Comparison of ENCODE assay signal across 25 mouse cellular contexts in the genomic region with DNA sequence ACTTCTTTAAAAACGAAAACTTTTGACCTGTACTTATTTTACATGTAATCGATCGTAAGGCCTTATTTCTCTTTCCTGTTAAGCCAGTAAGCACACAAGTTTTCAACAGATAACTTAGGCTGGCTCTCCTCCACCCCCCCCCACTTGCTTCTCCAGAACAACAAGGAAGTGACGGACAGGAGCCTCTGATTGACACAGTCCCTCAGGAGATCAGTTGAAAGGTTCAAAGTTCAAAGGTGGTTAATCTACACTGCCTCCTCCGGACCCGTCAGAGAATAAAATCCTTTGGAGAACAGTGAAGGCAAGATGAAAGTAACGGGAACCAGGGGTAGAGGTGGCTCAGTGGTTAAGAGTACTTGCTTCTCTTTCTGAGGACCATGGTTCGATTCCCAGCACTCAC.
"Had no signal": no experiment of that assay in that cellular context is flagged by ENCODE, and none has a peak within 500 bp of the region (broad histone marks: within the 10 kb centered on the region; RNA-seq: fewer than 3 reads in every experiment).

No protein-coding gene starts in this region.

- H3K27me3 ChIP-seq: heart, embryonic 12.5 days; hindbrain, embryonic 12.5 days; limb, embryonic 13.5 days; liver, embryonic 12.5 days had no signal

- H3K36me3 ChIP-seq: heart, embryonic 10.5 days; heart, embryonic 12.5 days; hindbrain, embryonic 10.5 days; hindbrain, embryonic 12.5 days; limb, embryonic 13.5 days; limb, embryonic 15.5 days had no signal

- H3K4me3 ChIP-seq: gastrocnemius, adult 2 months; heart, embryonic 10.5 days; heart, embryonic 12.5 days; hindbrain, embryonic 10.5 days; hindbrain, embryonic 12.5 days; limb, embryonic 13.5 days; limb, embryonic 15.5 days; liver, embryonic 12.5 days had no signal

- H3K27ac ChIP-seq: gastrocnemius, adult 2 months; heart, embryonic 10.5 days; hindbrain, embryonic 10.5 days; hindbrain, embryonic 12.5 days; hindbrain, embryonic 14.5 days; kidney, postnatal 0 days; limb, embryonic 13.5 days; limb, embryonic 15.5 days; liver, embryonic 12.5 days; liver, embryonic 14.5 days had no signal

- H3K4me2 ChIP-seq: heart, embryonic 12.5 days; hindbrain, embryonic 12.5 days; hindbrain, embryonic 14.5 days; limb, embryonic 13.5 days; limb, embryonic 15.5 days; liver, embryonic 12.5 days had no signal

- H3K9ac ChIP-seq: heart, embryonic 12.5 days; hindbrain, embryonic 12.5 days; hindbrain, embryonic 14.5 days; limb, embryonic 13.5 days; limb, embryonic 15.5 days; liver, embryonic 12.5 days; liver, embryonic 14.5 days had no signal

- ATAC-seq: hindbrain, embryonic 16.5 days; inflammation-experienced regulatory T-cells, adult 6 months; liver, embryonic 12.5 days had no signal

- H3K9me3 ChIP-seq: heart, embryonic 10.5 days; hindbrain, embryonic 10.5 days; hindbrain, embryonic 12.5 days; limb, embryonic 13.5 days; limb, embryonic 15.5 days; liver, embryonic 12.5 days had no signal

- DNase-seq: gastrocnemius, adult 2 months; gastrocnemius, postnatal 10 days; gastrocnemius, postnatal 25 days; heart, adult 18-20 months; heart, postnatal 10 days; heart, postnatal 4 days; kidney, adult 18-20 months; kidney, adult 8-10 months; kidney, postnatal 14 days; kidney, postnatal 36 days; layer of hippocampus, adult 9-11 months; layer of hippocampus, postnatal 36 days; left cerebral cortex, postnatal 4 days had no signal

- H3K4me1 ChIP-seq: heart, embryonic 10.5 days; heart, embryonic 12.5 days; hindbrain, embryonic 10.5 days; hindbrain, embryonic 12.5 days; limb, embryonic 13.5 days; limb, embryonic 15.5 days; liver, embryonic 12.5 days had no signal
